ENCODE assay signal across 15 mouse cellular contexts in genomic region chr12:52893656-52894405, GRCm38 (mm10).
A peak's percentile ranks its signal among the peaks of the same experiment; 100 is the strongest.
DNase-seq lines count a peak whose midpoint lies in the region; ATAC-seq lines count a peak whose summit lies in the region.
"Had no signal": no experiment of that assay in that cellular context is flagged by ENCODE, and none has a peak within 500 bp of the region (broad histone marks: within the 10 kb centered on the region; RNA-seq: fewer than 3 reads in every experiment).

No protein-coding gene starts in this region.

- no peaks in the 10 kb centered on the region for H3K9me3 ChIP-seq in heart, embryonic 10.5 days
- no peaks in the 10 kb centered on the region for H3K9me3 ChIP-seq in midbrain, embryonic 10.5 days (replicated peaks)
- H3K9me3 ChIP-seq in midbrain, embryonic 16.5 days (replicated peaks; ENCODE audit: control insufficient read depth, low read length, poor library complexity, severe bottlenecking): no peaks in the 10 kb centered on the region
- H3K9me3 ChIP-seq in heart, embryonic 14.5 days (ENCODE audit: control insufficient read depth, low read length): no peaks in the 10 kb centered on the region
- H3K9me3 ChIP-seq: liver, embryonic 13.5 days had no signal

- no peak overlapping the region for H3K9ac ChIP-seq in midbrain, embryonic 16.5 days (ENCODE audit: low read depth, low read length)
- H3K9ac ChIP-seq in heart, embryonic 14.5 days (ENCODE audit: low read length): no peak overlapping the region
- H3K9ac ChIP-seq: liver, embryonic 13.5 days had no signal

- ATAC-seq in midbrain, embryonic 16.5 days: no peak
- ATAC-seq in heart, embryonic 14.5 days (ENCODE audit: insufficient number of reproducible peaks, insufficient read depth, low FRiP score, low read depth): peak; percentile 47; the same call in 1 of the 2 replicates
- peak; percentile 52 for ATAC-seq in megakaryocyte progenitor cell, adult 5-6 weeks (replicated peaks; ENCODE audit: poor library complexity)
- ATAC-seq: CD4-positive, CD25-positive, alpha-beta regulatory T cell, adult 4 months had no signal

- H3K4me1 ChIP-seq in heart, embryonic 10.5 days: peaks cover 13% of the 10 kb centered on the region
- no peaks in the 10 kb centered on the region for H3K4me1 ChIP-seq in midbrain, embryonic 10.5 days
- H3K4me1 ChIP-seq in midbrain, embryonic 16.5 days (ENCODE audit: control insufficient read depth, insufficient read depth, low read length): peaks cover 2% of the 10 kb centered on the region; the same call in 1 of the 2 replicates
- H3K4me1 ChIP-seq in heart, embryonic 14.5 days (ENCODE audit: control insufficient read depth in 2 of 2, insufficient read depth in 2 of 2, low read length in 2 of 2): peaks cover 13 to 33% of the 10 kb centered on the region in 2 experiments; a peak in 3 of 4 replicates
- H3K4me1 ChIP-seq: liver, embryonic 13.5 days had no signal

- no peak overlapping the region for H3K4me2 ChIP-seq in midbrain, embryonic 16.5 days (ENCODE audit: low read length)
- H3K4me2 ChIP-seq in heart, embryonic 14.5 days (ENCODE audit: low read length): no peak overlapping the region
- H3K4me2 ChIP-seq: liver, embryonic 13.5 days; midbrain, embryonic 11.5 days had no signal

- H3K4me3 ChIP-seq in heart, embryonic 10.5 days: no peak overlapping the region
- H3K4me3 ChIP-seq in midbrain, embryonic 10.5 days: no peak overlapping the region
- no peak overlapping the region for H3K4me3 ChIP-seq in midbrain, embryonic 16.5 days (ENCODE audit: low read depth, low read length)
- no peak overlapping the region for H3K4me3 ChIP-seq in heart, embryonic 14.5 days (ENCODE audit: control insufficient read depth in 1 of 2, insufficient read depth in 1 of 2, low read depth in 1 of 2, low read length in 2 of 2)
- H3K4me3 ChIP-seq: liver, embryonic 13.5 days had no signal

- 78% methylated on average over 11 of the region's 11 CpGs for WGBS in heart, embryonic 10.5 days
- WGBS in midbrain, embryonic 10.5 days: 88% methylated on average over 11 of the region's 11 CpGs
- WGBS in midbrain, embryonic 16.5 days: 83% methylated on average over 11 of the region's 11 CpGs
- 53% methylated on average over 11 of the region's 11 CpGs for WGBS in heart, embryonic 14.5 days

- no peaks in the 10 kb centered on the region for H3K27me3 ChIP-seq in heart, embryonic 10.5 days (ENCODE audit: insufficient read depth, poor library complexity, severe bottlenecking)
- H3K27me3 ChIP-seq in midbrain, embryonic 10.5 days (ENCODE audit: low read depth, poor library complexity, severe bottlenecking): no peaks in the 10 kb centered on the region
- no peaks in the 10 kb centered on the region for H3K27me3 ChIP-seq in midbrain, embryonic 16.5 days (ENCODE audit: control insufficient read depth, insufficient read depth, low read depth, low read length)
- H3K27me3 ChIP-seq in heart, embryonic 14.5 days (ENCODE audit: control insufficient read depth, insufficient read depth, low read length): no peaks in the 10 kb centered on the region
- H3K27me3 ChIP-seq: liver, embryonic 13.5 days had no signal

- peak; percentile 68 to 73 for DNase-seq in heart, adult 9 months (ENCODE audit: low spot score in 2 of 2)
- no peak for DNase-seq in heart, embryonic 10.5 days (ENCODE audit: low spot score)
- DNase-seq in midbrain, embryonic 10.5 days (ENCODE audit: low spot score): no peak
- no peak for DNase-seq in right cerebral cortex, postnatal 25 days
- DNase-seq in urinary bladder, adult 2 months (ENCODE audit: low spot score): no peak
- DNase-seq: adrenal gland, postnatal 10 days; embryo, embryonic 11 days; kidney, adult 11 months; liver, embryonic 13.5 days; thymus, postnatal 36 days had no signal

- H3K36me3 ChIP-seq in heart, embryonic 10.5 days: no peaks in the 10 kb centered on the region
- H3K36me3 ChIP-seq in midbrain, embryonic 10.5 days: peaks cover 4% of the 10 kb centered on the region
- H3K36me3 ChIP-seq in midbrain, embryonic 16.5 days (ENCODE audit: control insufficient read depth, insufficient read depth, low read length): no peaks in the 10 kb centered on the region
- H3K36me3 ChIP-seq in heart, embryonic 14.5 days (ENCODE audit: control insufficient read depth, insufficient read depth, low read length): peaks cover 11% of the 10 kb centered on the region
- H3K36me3 ChIP-seq: liver, embryonic 13.5 days had no signal

- H3K27ac ChIP-seq in heart, embryonic 10.5 days: no peak overlapping the region; the same call in 1 of the 2 replicates
- H3K27ac ChIP-seq in midbrain, embryonic 10.5 days (replicated peaks): 0 out of 2 replicates have a peak overlapping the region, but pooled peaks have one; percentile 4
- H3K27ac ChIP-seq in midbrain, embryonic 16.5 days (ENCODE audit: low read length): no peak overlapping the region
- H3K27ac ChIP-seq in heart, embryonic 14.5 days (replicated peaks in 1 of 2; ENCODE audit: control insufficient read depth in 1 of 2, insufficient read depth in 1 of 2, low read depth in 2 of 2, low read length in 2 of 2): peak overlapping the region; percentile 30 to 54; a peak in 2 of 4 replicates
- H3K27ac ChIP-seq: liver, embryonic 13.5 days had no signal

Comparison
In these comparisons a context has a peak if more than half of its experiments do, and no peak if none do; other contexts are left out.
1. DNase-seq: peak in heart, adult 9 months (2 of 2); none in heart, embryonic 10.5 days (single experiment), midbrain, embryonic 10.5 days (single experiment), right cerebral cortex, postnatal 25 days (single experiment) and urinary bladder, adult 2 months (single experiment).
2. H3K27ac ChIP-seq: peak in midbrain, embryonic 10.5 days (single experiment) and heart, embryonic 14.5 days (2 of 2); none in heart, embryonic 10.5 days (single experiment) and midbrain, embryonic 16.5 days (single experiment).